Mouse (Mus musculus) testis, adult 2 months (tissue): Measurements from ENCODE around the gene A930004D18Rik.

ENCODE experiments used
- CTCF ChIP-seq: fragments of 200-500 bp; IDR thresholded peaks from 2 replicates; pipeline ENCODE4 v1.5.1; 2012; ENCODE audit warnings: low read depth, mild to moderate bottlenecking, inconsistent platforms, low read length, moderate library complexity; ENCODE audit not compliant: control insufficient read depth, insufficient read depth, insufficient replicate concordance
- POLR2A ChIP-seq: fragments of 200-500 bp; IDR thresholded peaks from 2 replicates; pipeline ENCODE4 v1.6.1; 2012; ENCODE audit warnings: low read depth, mild to moderate bottlenecking, inconsistent platforms, low read length, moderate library complexity; ENCODE audit not compliant: control insufficient read depth

DNA sequence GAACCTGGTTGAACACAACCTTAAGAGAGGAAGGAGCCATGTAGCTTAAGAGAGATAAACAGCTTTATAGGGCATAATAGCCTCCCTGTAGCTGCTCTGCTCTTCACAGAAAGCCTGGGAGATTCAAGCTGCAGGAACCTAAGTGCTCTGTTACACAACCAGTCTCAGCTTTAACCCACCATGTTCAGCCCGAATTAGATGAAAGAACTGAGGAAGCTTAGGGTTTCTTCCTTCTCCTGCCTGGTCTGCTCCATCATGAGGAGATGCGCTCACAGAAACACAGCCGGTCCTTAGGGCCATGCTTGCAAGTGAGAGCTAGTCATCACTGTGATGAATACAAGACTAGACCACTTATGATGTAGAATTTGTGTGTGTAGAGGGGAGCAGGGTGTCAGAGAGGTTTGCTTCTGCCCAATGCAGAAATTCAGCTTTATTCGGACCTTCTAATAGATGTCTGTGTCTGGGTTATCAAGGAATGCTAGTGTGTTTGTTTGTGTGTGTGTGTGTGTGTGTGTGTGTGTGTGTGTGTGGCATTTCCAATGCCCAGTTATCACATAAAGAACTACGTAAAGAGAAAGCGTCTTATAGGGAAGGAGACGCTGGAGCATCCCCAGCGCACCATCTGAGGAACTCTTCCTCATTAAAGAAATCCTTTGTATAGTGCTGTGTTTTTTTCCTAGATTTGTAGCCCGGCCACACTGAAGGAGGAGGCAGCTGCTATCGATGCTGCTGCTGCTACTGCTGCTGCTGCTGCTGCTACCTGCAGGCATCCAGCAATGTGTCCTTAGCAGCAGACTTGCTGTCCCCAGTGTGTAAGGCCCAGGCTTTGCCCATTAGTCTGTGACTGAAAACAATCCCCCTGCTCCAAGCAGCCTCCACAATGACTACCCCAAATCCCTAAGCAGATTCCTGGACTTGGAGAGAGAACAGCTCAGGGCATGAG is 4.1 kb downstream of the A930004D18Rik start:
- TF ChIP-seq POLR2A (no peak), CTCF (no peak)
